Mouse (Mus musculus): ENCODE measurements around the gene Csrnp3. TPM values are rescaled to one million over a fixed set of nuclear protein-coding genes. Genes with fewer than 3 reads are reported as not detected.

Gene Csrnp3
- total and polyA plus RNA-seq, 2 experiments: not detected

- TF ChIP-seq CTCF (IDR thresholded peaks at IDR 0.05; ENCODE audit: low read depth, low read length) (no peak), POLR2A (IDR thresholded peaks at IDR 0.05; ENCODE audit: extremely low read depth, insufficient read depth, low read length) (no peak)
- no peak for DNase-seq (ENCODE audit: extremely low read depth, low read depth, low spot score)
- no peak overlapping the region for H3K27ac ChIP-seq (replicated peaks; ENCODE audit: insufficient read depth, low read depth, low read length)
- no peak overlapping the region for H3K4me3 ChIP-seq (ENCODE audit: insufficient read depth, low read depth, low read length)
- H3K9ac ChIP-seq (ENCODE audit: low read depth, low read length): no peak overlapping the region
- no peaks in the 10 kb centered on the region for H3K4me1 ChIP-seq (ENCODE audit: control insufficient read depth, insufficient read depth, low read length)
- H3K79me2 ChIP-seq (ENCODE audit: control insufficient read depth, insufficient read depth, low read length): no peaks in the 10 kb centered on the region
- H3K27me3 ChIP-seq (ENCODE audit: control insufficient read depth, insufficient read depth, low read length): no peaks in the 10 kb centered on the region
- H3K36me3 ChIP-seq (ENCODE audit: control insufficient read depth, insufficient read depth, low read length): no peaks in the 10 kb centered on the region
These were observed 195.0 kb downstream of the Csrnp3 start for GRCm38 (mm10) chr2:66040611-66041010.

DNA sequence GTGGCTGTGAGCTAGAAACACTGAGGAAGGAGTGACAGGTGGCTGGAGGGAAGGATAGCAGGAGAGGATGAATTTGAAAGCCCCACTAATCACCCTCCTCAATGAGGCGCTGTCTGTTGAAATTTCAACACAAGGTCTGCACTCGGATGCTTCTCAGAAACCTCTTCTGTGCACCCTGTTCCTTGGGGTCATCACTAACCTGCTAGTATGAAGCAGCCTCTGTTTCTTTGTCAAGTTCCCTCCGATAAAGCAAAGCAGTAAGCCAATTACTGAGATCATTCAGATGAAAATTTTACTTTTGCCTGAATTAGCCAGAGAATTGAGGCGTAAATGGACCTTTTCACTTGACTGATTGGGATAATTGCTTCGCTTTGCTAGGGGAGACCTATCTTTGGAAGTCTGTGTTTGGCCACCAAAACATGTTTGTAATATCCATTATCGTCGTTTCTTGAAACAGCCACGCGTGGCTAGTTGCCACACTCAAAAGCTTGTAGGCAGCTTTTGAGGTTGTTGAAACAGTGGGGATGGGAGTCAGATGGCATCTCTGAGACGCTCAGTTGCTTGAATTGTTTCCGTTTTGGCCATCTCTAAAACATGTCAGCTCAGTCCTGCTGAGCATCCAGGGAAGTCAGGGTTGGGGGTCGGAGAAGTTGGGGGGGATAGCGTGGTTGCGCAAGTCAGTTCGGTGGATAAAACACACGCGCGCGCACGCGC is 195.8 kb downstream of the Csrnp3 start:
- no peaks in the 10 kb centered on the region for H3K27me3 ChIP-seq (ENCODE audit: control insufficient read depth, insufficient read depth, low read length)
- H3K9ac ChIP-seq (ENCODE audit: low read depth, low read length): no peak overlapping the region
- 92% methylated on average over 21 of the region's 21 CpGs for WGBS
- no peaks in the 10 kb centered on the region for H3K36me3 ChIP-seq (ENCODE audit: control insufficient read depth, insufficient read depth, low read length)
- no peaks in the 10 kb centered on the region for H3K79me2 ChIP-seq (ENCODE audit: control insufficient read depth, insufficient read depth, low read length)
- H3K4me1 ChIP-seq (ENCODE audit: control insufficient read depth, insufficient read depth, low read length): no peaks in the 10 kb centered on the region
- DNase-seq (ENCODE audit: extremely low read depth, low read depth, low spot score): no peak
- H3K4me3 ChIP-seq (ENCODE audit: insufficient read depth, low read depth, low read length): no peak overlapping the region
- TF ChIP-seq POLR2A (IDR thresholded peaks at IDR 0.05; ENCODE audit: extremely low read depth, insufficient read depth, low read length): no peak
- TF ChIP-seq CTCF (IDR thresholded peaks at IDR 0.05; ENCODE audit: low read depth, low read length): no peak
- H3K27ac ChIP-seq (replicated peaks; ENCODE audit: insufficient read depth, low read depth, low read length): no peak overlapping the region

GRCm38 (mm10) chr2:66041917-66042419 is 196.4 kb downstream of the Csrnp3 start:
- H3K79me2 ChIP-seq (ENCODE audit: control insufficient read depth, insufficient read depth, low read length): no peaks in the 10 kb centered on the region
- no peak overlapping the region for H3K27ac ChIP-seq (replicated peaks; ENCODE audit: insufficient read depth, low read depth, low read length)
- peak; percentile 2 for DNase-seq (ENCODE audit: extremely low read depth, low read depth, low spot score)
- 77% methylated on average over 9 of the region's 9 CpGs for WGBS
- no peaks in the 10 kb centered on the region for H3K27me3 ChIP-seq (ENCODE audit: control insufficient read depth, insufficient read depth, low read length)
- H3K4me3 ChIP-seq (ENCODE audit: insufficient read depth, low read depth, low read length): no peak overlapping the region
- no peaks in the 10 kb centered on the region for H3K36me3 ChIP-seq (ENCODE audit: control insufficient read depth, insufficient read depth, low read length)
- H3K9ac ChIP-seq (ENCODE audit: low read depth, low read length): no peak overlapping the region
- no peaks in the 10 kb centered on the region for H3K4me1 ChIP-seq (ENCODE audit: control insufficient read depth, insufficient read depth, low read length)
- no peak for TF ChIP-seq CTCF (IDR thresholded peaks at IDR 0.05; ENCODE audit: low read depth, low read length)
- TF ChIP-seq POLR2A (IDR thresholded peaks at IDR 0.05; ENCODE audit: extremely low read depth, insufficient read depth, low read length): no peak

- no peak for DNase-seq (ENCODE audit: extremely low read depth, low read depth, low spot score)
- TF ChIP-seq POLR2A (IDR thresholded peaks at IDR 0.05; ENCODE audit: extremely low read depth, insufficient read depth, low read length) (no peak), CTCF (IDR thresholded peaks at IDR 0.05; ENCODE audit: low read depth, low read length) (no peak)
- Histone ChIP-seq H3K27ac (replicated peaks; ENCODE audit: insufficient read depth, low read depth, low read length) (no peak overlapping the region), H3K4me1 (ENCODE audit: control insufficient read depth, insufficient read depth, low read length) (no peaks in the 10 kb centered on the region), H3K27me3 (ENCODE audit: control insufficient read depth, insufficient read depth, low read length) (no peaks in the 10 kb centered on the region), H3K9ac (ENCODE audit: low read depth, low read length) (no peak overlapping the region), H3K36me3 (ENCODE audit: control insufficient read depth, insufficient read depth, low read length) (no peaks in the 10 kb centered on the region), H3K4me3 (ENCODE audit: insufficient read depth, low read depth, low read length) (no peak overlapping the region), H3K79me2 (ENCODE audit: control insufficient read depth, insufficient read depth, low read length) (no peaks in the 10 kb centered on the region)
- 77% methylated on average over 17 of the region's 17 CpGs for WGBS
These were observed 198.2 kb downstream of the Csrnp3 start for GRCm38 (mm10) chr2:66043441-66044404.

- Histone ChIP-seq H3K79me2 (ENCODE audit: control insufficient read depth, insufficient read depth, low read length) (no peaks in the 10 kb centered on the region), H3K4me3 (ENCODE audit: insufficient read depth, low read depth, low read length) (no peak overlapping the region), H3K27me3 (ENCODE audit: control insufficient read depth, insufficient read depth, low read length) (no peaks in the 10 kb centered on the region), H3K9ac (ENCODE audit: low read depth, low read length) (no peak overlapping the region), H3K27ac (replicated peaks; ENCODE audit: insufficient read depth, low read depth, low read length) (no peak overlapping the region), H3K36me3 (ENCODE audit: control insufficient read depth, insufficient read depth, low read length) (no peaks in the 10 kb centered on the region), H3K4me1 (ENCODE audit: control insufficient read depth, insufficient read depth, low read length) (no peaks in the 10 kb centered on the region)
- TF ChIP-seq CTCF (IDR thresholded peaks at IDR 0.05; ENCODE audit: low read depth, low read length) (no peak), POLR2A (IDR thresholded peaks at IDR 0.05; ENCODE audit: extremely low read depth, insufficient read depth, low read length) (no peak)
- 91% methylated on average over 12 of the region's 12 CpGs for WGBS
- DNase-seq (ENCODE audit: extremely low read depth, low read depth, low spot score): no peak
These were observed 199.0 kb downstream of the Csrnp3 start for GRCm38 (mm10) chr2:66044405-66045089.
